Mouse (Mus musculus) ES-E14 (cell line): ENCODE measurements around the gene Fam131c. TPM values are rescaled to one million over a fixed set of nuclear protein-coding genes. Genes with fewer than 3 reads are reported as not detected.

Experiments used
- DNase-seq: peaks from one replicate; pipeline ENCODE4 v3.0.0-alpha.2; 2013; ENCODE audit warnings: low read depth, low spot score
- H3K27ac ChIP-seq: 2 replicates; pipeline ENCODE4 v1.5.1; 2012; ENCODE audit warnings: low read depth, mild to moderate bottlenecking, low read length, moderate library complexity, mixed read lengths; ENCODE audit not compliant: poor library complexity, insufficient read depth, severe bottlenecking
- H3K36me3 ChIP-seq: 2 replicates; pipeline ENCODE4 v1.6.1; 2012; ENCODE audit warnings: mild to moderate bottlenecking, low read length, moderate library complexity, mixed read lengths; ENCODE audit not compliant: control insufficient read depth, poor library complexity, insufficient read depth, severe bottlenecking
- H3K4me1 ChIP-seq, 2 experiments: fragments of 150-350 bp in 1 of 2; sonication (generic) in 1 of 2; 2 replicates each; pipeline ENCODE4 v1.6.1; 2012; ENCODE audit warnings: low read length in 2 of 2, mild to moderate bottlenecking in 1 of 2, mixed read lengths in 1 of 2; ENCODE audit not compliant: control insufficient read depth in 2 of 2, insufficient read depth in 2 of 2, poor library complexity in 1 of 2
- H3K4me3 ChIP-seq, 2 experiments: fragments of 150-350 bp in 1 of 2; sonication (generic) in 1 of 2; 2 replicates each; pipeline ENCODE4 v1.5.1; 2012; ENCODE audit warnings: low read length in 2 of 2, low read depth in 1 of 2, mild to moderate bottlenecking in 1 of 2, mixed read lengths in 1 of 2; ENCODE audit not compliant: insufficient read depth in 1 of 2, poor library complexity in 1 of 2, severe bottlenecking in 1 of 2
- H3K9ac ChIP-seq: 2 replicates; pipeline ENCODE4 v1.6.1; 2012; ENCODE audit warnings: low read depth, mild to moderate bottlenecking, low read length, mixed read lengths; ENCODE audit not compliant: poor library complexity, insufficient read depth, severe bottlenecking
- H3K9me3 ChIP-seq: fragments of 150-350 bp; sonication (generic); 2 replicates; pipeline ENCODE4 v1.6.1; 2012; ENCODE audit warnings: low read depth, mild to moderate bottlenecking, low read length; ENCODE audit not compliant: control insufficient read depth, insufficient read depth
- CHD2 ChIP-seq: IDR thresholded peaks from 2 replicates; pipeline ENCODE4 v1.6.1; 2014; ENCODE audit warnings: mild to moderate bottlenecking, low read depth, low read length, inconsistent platforms
- HCFC1 ChIP-seq: IDR thresholded peaks from 2 replicates; pipeline ENCODE4 v1.6.1; 2012; ENCODE audit warnings: low read length, inconsistent platforms, borderline replicate concordance; ENCODE audit not compliant: insufficient read depth
- MAFK ChIP-seq: IDR thresholded peaks from 2 replicates; pipeline ENCODE4 v1.6.1; 2014; ENCODE audit warnings: mild to moderate bottlenecking, low read depth, low read length, inconsistent platforms; ENCODE audit not compliant: insufficient read depth
- ZC3H11A ChIP-seq: IDR thresholded peaks from 2 replicates; pipeline ENCODE4 v1.6.1; 2012; ENCODE audit warnings: low read depth, mild to moderate bottlenecking, inconsistent platforms, low read length, borderline replicate concordance
- ZNF384 ChIP-seq: IDR thresholded peaks from 2 replicates; pipeline ENCODE4 v1.6.1; 2012; ENCODE audit warnings: low read depth, low read length, inconsistent platforms
- in situ Hi-C, 2 experiments: fragments of 600-800 bp; cut with MboI; formaldehyde crosslinking; loops; one replicate each; pipeline ENCODE4 v1.15.1; 2025; ENCODE audit warnings: low sequenced_read_pairs in 2 of 2, inconsistent platforms in 1 of 2; ENCODE audit not compliant: unreplicated experiment in 2 of 2
- total RNA-seq: library from RNA; depleted of rRNA; stranded (reverse); fragments of 300-350 nt; gene quantifications from 2 replicates; pipeline ENCODE4 v1.2.3, GENCODE M21; 2012

Gene Fam131c
- total RNA-seq, 1 experiment: 2.3 TPM

DNA sequence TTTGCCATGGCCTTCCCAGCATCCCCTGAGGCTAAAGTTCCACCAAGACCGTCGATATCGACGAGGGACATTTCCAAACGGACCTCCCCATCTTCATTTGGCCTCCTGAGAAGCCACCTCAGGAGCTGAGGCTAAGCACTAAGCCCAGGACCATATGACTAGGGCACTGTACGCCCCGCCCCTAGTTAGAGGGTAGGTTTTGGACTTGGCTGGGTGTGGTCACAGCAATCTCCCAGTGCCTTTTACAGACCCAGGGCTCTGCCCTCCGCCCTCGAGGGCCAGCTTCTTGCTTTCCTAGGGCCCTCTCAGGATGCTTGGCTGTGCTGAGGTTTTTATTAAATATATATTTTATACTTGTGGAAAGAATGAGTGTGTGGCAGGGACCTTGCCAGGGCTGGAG lies 39.3 kb upstream of the Fam131c start:
- DNase-seq: no peak
- Histone ChIP-seq H3K9me3 (no peaks in the 10 kb centered on the region), H3K4me3 (no peak overlapping the region), H3K4me1 (peaks cover 0 to 21% of the 10 kb centered on the region in 2 experiments; a peak in 3 of 4 replicates), H3K27ac (no peak overlapping the region), H3K36me3 (peaks cover 54% of the 10 kb centered on the region), H3K9ac (no peak overlapping the region)
- in situ Hi-C loops: no loop called here
- no peak for TF ChIP-seq HCFC1
- TF ChIP-seq CHD2: no peak
- TF ChIP-seq MAFK: no peak
- no peak for TF ChIP-seq ZC3H11A
- no peak for TF ChIP-seq ZNF384

DNA sequence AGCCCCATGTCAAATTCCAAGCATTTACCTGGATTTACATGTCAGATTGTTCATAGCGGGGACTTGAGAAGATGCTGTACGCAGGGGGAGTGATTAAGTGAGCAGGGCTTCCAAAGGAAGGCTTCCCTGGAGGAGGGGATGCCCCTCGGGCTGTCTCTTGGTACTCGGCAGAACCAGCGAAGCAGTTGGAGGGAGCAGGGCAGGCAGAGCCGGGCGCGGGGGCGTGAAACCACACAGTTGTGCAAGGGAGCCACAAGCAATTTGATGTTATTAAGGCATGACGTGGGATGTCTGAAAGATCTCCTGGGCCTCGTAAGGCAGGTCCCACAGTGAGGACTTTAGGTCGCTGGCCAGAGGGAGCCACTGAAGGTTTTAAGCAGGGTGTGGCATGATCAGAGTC lies 38.1 kb upstream of the Fam131c start:
- DNase-seq: no peak
- Histone ChIP-seq H3K36me3 (peaks cover 42% of the 10 kb centered on the region), H3K27ac (no peak overlapping the region), H3K4me1 (peaks cover 0 to 33% of the 10 kb centered on the region in 2 experiments; a peak in 3 of 4 replicates), H3K9ac (no peak overlapping the region), H3K9me3 (no peaks in the 10 kb centered on the region), H3K4me3 (no peak overlapping the region)
- in situ Hi-C loops: no loop called here
- no peak for TF ChIP-seq CHD2

DNA sequence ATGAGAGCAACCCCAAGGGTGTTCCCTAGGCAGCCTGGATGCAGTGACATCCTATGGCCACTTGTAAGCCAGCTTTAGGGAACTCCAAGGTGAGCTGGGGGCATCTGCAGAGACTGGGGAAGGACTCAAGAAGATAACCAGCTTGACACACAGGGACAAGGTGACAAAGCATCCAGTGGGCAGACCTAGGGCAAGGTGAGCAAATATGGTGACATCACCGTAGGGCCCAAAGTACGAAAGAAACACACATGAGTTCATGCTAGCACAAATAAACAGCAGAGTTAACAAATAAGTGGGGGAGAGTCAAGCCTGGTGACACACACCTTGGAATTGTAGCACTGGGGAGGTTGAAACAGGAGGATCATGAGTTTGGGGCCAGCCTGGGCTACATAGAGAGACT lies 36.6 kb upstream of the Fam131c start:
- no peak for DNase-seq
- H3K27ac ChIP-seq: no peak overlapping the region
- peaks cover 27% of the 10 kb centered on the region for H3K36me3 ChIP-seq
- no peak overlapping the region for H3K9ac ChIP-seq
- peaks cover 0 to 36% of the 10 kb centered on the region in 2 experiments; a peak in 3 of 4 replicates for H3K4me1 ChIP-seq
- H3K4me3 ChIP-seq: no peak overlapping the region
- H3K9me3 ChIP-seq: no peaks in the 10 kb centered on the region
- in situ Hi-C loops: no loop called here
- TF ChIP-seq CHD2 (no peak), MAFK (no peak), ZC3H11A (no peak), ZNF384 (no peak), HCFC1 (no peak)

DNA sequence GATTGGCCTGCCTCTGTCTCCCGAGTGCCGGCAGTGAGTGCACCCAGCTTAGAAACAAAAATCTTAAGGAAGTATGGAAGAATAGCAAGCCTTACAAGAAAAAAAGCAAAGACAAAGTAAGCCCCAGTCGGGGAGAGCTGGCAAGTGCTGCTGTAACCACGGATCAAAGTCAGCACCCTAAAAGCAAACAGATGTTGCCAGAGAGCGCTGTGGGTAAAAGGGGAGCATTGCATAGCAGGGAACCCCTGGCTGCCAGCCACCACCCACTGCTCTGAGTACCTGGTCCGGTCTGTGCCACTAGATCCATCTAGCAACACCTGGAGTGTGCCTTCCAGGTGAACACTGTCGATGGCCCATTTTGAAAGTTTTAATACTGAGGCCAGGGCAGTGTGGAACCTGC lies 35.8 kb upstream of the Fam131c start:
- in situ Hi-C loops: no loop called here
- TF ChIP-seq CHD2 (no peak), ZNF384 (no peak), HCFC1 (no peak), ZC3H11A (no peak), MAFK (no peak)
- DNase-seq: no peak
- no peak overlapping the region for H3K9ac ChIP-seq
- peaks cover 20% of the 10 kb centered on the region for H3K36me3 ChIP-seq
- no peak overlapping the region for H3K27ac ChIP-seq
- H3K4me3 ChIP-seq: no peak overlapping the region
- no peaks in the 10 kb centered on the region for H3K9me3 ChIP-seq
- H3K4me1 ChIP-seq: peaks cover 0 to 36% of the 10 kb centered on the region in 2 experiments; a peak in 3 of 4 replicates

DNA sequence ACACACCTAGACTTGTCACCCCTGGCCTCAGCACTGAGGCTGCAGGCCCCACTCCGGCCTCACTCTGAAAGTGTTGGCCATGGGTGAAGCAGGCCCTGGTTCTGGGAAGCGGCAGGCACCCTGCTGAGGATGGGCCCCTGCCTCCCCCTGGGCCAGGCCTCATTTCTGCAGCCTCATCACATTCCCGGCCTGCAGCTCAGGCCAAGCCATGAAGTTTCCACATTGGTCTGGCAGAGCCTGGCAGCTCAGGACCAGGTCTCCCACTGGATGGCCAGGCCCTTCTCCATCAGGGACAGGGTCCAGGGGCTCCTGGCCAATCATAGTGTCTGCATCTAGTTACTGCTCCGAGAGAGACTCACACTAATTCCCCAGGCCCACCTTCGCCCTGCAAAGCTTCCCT lies 33.3 kb upstream of the Fam131c start:
- TF ChIP-seq ZC3H11A (no peak), ZNF384 (no peak), CHD2 (no peak), HCFC1 (no peak), MAFK (no peak)
- Histone ChIP-seq H3K9ac (no peak overlapping the region), H3K4me1 (peaks cover 9 to 45% of the 10 kb centered on the region in 2 experiments), H3K27ac (no peak overlapping the region), H3K4me3 (no peak overlapping the region), H3K9me3 (no peaks in the 10 kb centered on the region), H3K36me3 (no peaks in the 10 kb centered on the region)
- in situ Hi-C loops: no loop called here
- no peak for DNase-seq
